Mouse (Mus musculus) CD4-positive naive resting alpha-beta T cell, adult 57 days (primary cell): ENCODE results near the gene Fgfr2. TPM values are rescaled to one million over a fixed set of nuclear protein-coding genes. Genes with fewer than 3 reads are reported as not detected.

ENCODE experiments used
- total RNA-seq: library from RNA; stranded (reverse); gene quantifications from one replicate; pipeline ENCODE4 v1.2.4, GENCODE M21; 2023

Fgfr2 gene
- total RNA-seq, 1 experiment from 2014 or later: not detected

Other genes with a start within 250 kb of the Fgfr2 start
- 37.5 TPM for gene Zranb1, start 192.2 kb downstream of the Fgfr2 start, total RNA-seq
- 1.5 TPM for gene Ctbp2, start 1.0 kb upstream of the Fgfr2 start, total RNA-seq